Mouse (Mus musculus) G1E (cell line): ENCODE measurements around the gene Rcsd1. TPM values are rescaled to one million over a fixed set of nuclear protein-coding genes. Genes with fewer than 3 reads are reported as not detected.

Experiments
- ATAC-seq: 2 replicates; pipeline ENCODE4 v1.8.0; 2016; ENCODE audit warnings: mild to moderate bottlenecking; ENCODE audit not compliant: insufficient number of reproducible peaks, poor library complexity, low FRiP score, severe bottlenecking; ENCODE audit errors: extremely low read depth
- DNase-seq: peaks from one replicate; pipeline ENCODE4 v3.0.0; 2012; ENCODE audit warnings: low spot score
- H3K27me3 ChIP-seq: 2 replicates; pipeline ENCODE4 v1.6.1; 2012; ENCODE audit warnings: mild to moderate bottlenecking, low read length, inconsistent platforms; ENCODE audit not compliant: insufficient read depth
- H3K36me3 ChIP-seq: replicated peaks from 2 replicates; pipeline ENCODE3; 2012; ENCODE audit warnings: mild to moderate bottlenecking, inconsistent platforms
- H3K4me1 ChIP-seq: 2 replicates; pipeline ENCODE4 v1.6.1; 2012; ENCODE audit warnings: low read depth, low read length, inconsistent platforms, mixed read lengths; ENCODE audit not compliant: insufficient read depth
- H3K4me3 ChIP-seq: 2 replicates; pipeline ENCODE4 v1.5.1; 2012; ENCODE audit warnings: low read depth, mild to moderate bottlenecking, inconsistent platforms, low read length, moderate library complexity, mixed read lengths
- H3K9me3 ChIP-seq: replicated peaks from 2 replicates; pipeline ENCODE4 v1.6.1; 2012; ENCODE audit warnings: inconsistent platforms
- CTCF ChIP-seq: IDR thresholded peaks from 2 replicates; pipeline ENCODE4 v1.5.1; 2012; ENCODE audit warnings: low read depth, low read length, inconsistent platforms, mixed read lengths
- GATA1 ChIP-seq: IDR thresholded peaks from 2 replicates; pipeline ENCODE4 v1.6.1; 2012; ENCODE audit warnings: borderline replicate concordance, low read length, inconsistent platforms, mixed read lengths
- GATA2 ChIP-seq: IDR thresholded peaks from 2 replicates; pipeline ENCODE4 v1.6.1; 2012; ENCODE audit warnings: low read depth, low read length, inconsistent platforms, borderline replicate concordance
- POLR2AphosphoS5 ChIP-seq: IDR thresholded peaks from 2 replicates; pipeline ENCODE4 v1.6.1; 2012; ENCODE audit warnings: low read depth, low read length, inconsistent platforms; ENCODE audit not compliant: insufficient replicate concordance
- TAL1 ChIP-seq: conservative IDR thresholded peaks from 2 replicates; pipeline ENCODE4 v1.6.1; 2012; ENCODE audit warnings: low read depth, low read length, inconsistent platforms, mixed read lengths
- polyA plus RNA-seq: library from polyadenylated mRNA; stranded (reverse); fragments of >175 nt; gene quantifications from 2 replicates; pipeline ENCODE4 v1.2.3, GENCODE M21; 2012
- total RNA-seq, 2 experiments: library from RNA; stranded (forward) in 1 of 2; stranded (reverse) in 1 of 2; fragments of 200-1000 nt in 1 of 2; fragments of >200 nt in 1 of 2; fragmentation: Nextera tagmentation in 1 of 2; gene quantifications; 2 replicates each; pipeline ENCODE4 v1.2.3; 2014 to 2017

The Rcsd1 gene
- total and polyA plus RNA-seq, 3 experiments = 15.8 to 27.3 (median 16.1) TPM

- no peaks in the 10 kb centered on the region for H3K9me3 ChIP-seq
- H3K27me3 ChIP-seq = no peaks in the 10 kb centered on the region
- TF ChIP-seq POLR2AphosphoS5 = no peak
- no peak for TF ChIP-seq GATA2
- TF ChIP-seq TAL1 = no peak
- TF ChIP-seq CTCF = no peak
- TF ChIP-seq GATA1 = no peak
- H3K36me3 ChIP-seq = peaks cover 60% of the 10 kb centered on the region
- DNase-seq (no peak), ATAC-seq (no peak)
- H3K4me1 ChIP-seq = no peaks in the 10 kb centered on the region; the same call in 1 of the 2 replicates
- H3K4me3 ChIP-seq = no peak overlapping the region
Observed at GRCm38 (mm10) chr1:165604203-165604602, 105.4 kb downstream of the Rcsd1 start.

GRCm38 (mm10) chr1:165603218-165603617 is 106.3 kb downstream of the Rcsd1 start:
- no peak for TF ChIP-seq GATA2
- no peak for TF ChIP-seq GATA1
- TF ChIP-seq CTCF = no peak
- TF ChIP-seq POLR2AphosphoS5 = no peak
- no peak for TF ChIP-seq TAL1
- H3K4me1 ChIP-seq = no peaks in the 10 kb centered on the region; the same call in 1 of the 2 replicates
- no peak for DNase-seq
- H3K9me3 ChIP-seq = no peaks in the 10 kb centered on the region
- no peak overlapping the region for H3K4me3 ChIP-seq
- H3K36me3 ChIP-seq = peaks cover 69% of the 10 kb centered on the region
- H3K27me3 ChIP-seq = no peaks in the 10 kb centered on the region
- ATAC-seq = no peak

GRCm38 (mm10) chr1:165601775-165602280 is 107.7 kb downstream of the Rcsd1 start:
- Histone ChIP-seq H3K4me3 (no peak overlapping the region), H3K4me1 (no peaks in the 10 kb centered on the region; the same call in 1 of the 2 replicates), H3K9me3 (no peaks in the 10 kb centered on the region), H3K27me3 (no peaks in the 10 kb centered on the region), H3K36me3 (peaks cover 64% of the 10 kb centered on the region)
- DNase-seq = no peak
- ATAC-seq = no peak
- TF ChIP-seq GATA2 (no peak), GATA1 (no peak)

Other genes with a start within 250 kb of the Rcsd1 start
- 85.0 and 110 TPM in 2 replicates for gene Dcaf6, start 249.3 kb downstream of the Rcsd1 start, total RNA-seq (2014; fragmentation: Nextera tagmentation)
- gene Dcaf6, start 249.3 kb downstream of the Rcsd1 start, total RNA-seq (2017) = 60.4 and 65.7 TPM in 2 replicates
- gene Dcaf6, start 249.3 kb downstream of the Rcsd1 start, polyA plus RNA-seq = 44.8 and 47.3 TPM in 2 replicates
- 37.6 and 43.4 TPM in 2 replicates for gene Mpc2, start 249.1 kb downstream of the Rcsd1 start, total RNA-seq (2014; fragmentation: Nextera tagmentation)
- gene Mpc2, start 249.1 kb downstream of the Rcsd1 start, total RNA-seq (2017) = 121 and 126 TPM in 2 replicates
- 67.1 and 68.1 TPM in 2 replicates for gene Mpc2, start 249.1 kb downstream of the Rcsd1 start, polyA plus RNA-seq
- not detected in 2 replicates for gene Adcy10, start 224.6 kb downstream of the Rcsd1 start, total RNA-seq (2014; fragmentation: Nextera tagmentation)
- gene Adcy10, start 224.6 kb downstream of the Rcsd1 start, total RNA-seq (2017) = 0.22 and 0.29 TPM in 2 replicates
- not detected in 2 replicates for gene Adcy10, start 224.6 kb downstream of the Rcsd1 start, polyA plus RNA-seq
- 34.7 and 37.2 TPM in 2 replicates for gene Mpzl1, start 75.2 kb downstream of the Rcsd1 start, total RNA-seq (2014; fragmentation: Nextera tagmentation)
- 1.6 and 1.9 TPM in 2 replicates for gene Mpzl1, start 75.2 kb downstream of the Rcsd1 start, total RNA-seq (2017)
- gene Mpzl1, start 75.2 kb downstream of the Rcsd1 start, polyA plus RNA-seq = 3.4 and 4.0 TPM in 2 replicates
- gene Creg1, start 54.0 kb upstream of the Rcsd1 start, total RNA-seq (2014; fragmentation: Nextera tagmentation) = 514 and 555 TPM in 2 replicates
- 239 and 269 TPM in 2 replicates for gene Creg1, start 54.0 kb upstream of the Rcsd1 start, total RNA-seq (2017)
- 139 and 160 TPM in 2 replicates for gene Creg1, start 54.0 kb upstream of the Rcsd1 start, polyA plus RNA-seq
- gene Cd247, start 78.9 kb upstream of the Rcsd1 start, total RNA-seq (2014; fragmentation: Nextera tagmentation) = 1.1 and 3.3 TPM in 2 replicates
- gene Cd247, start 78.9 kb upstream of the Rcsd1 start, total RNA-seq (2017) = 1.0 and 1.4 TPM in 2 replicates
- 0.96 and 1.6 TPM in 2 replicates for gene Cd247, start 78.9 kb upstream of the Rcsd1 start, polyA plus RNA-seq